Mouse (Mus musculus): ENCODE measurements around the gene Ndufb6. TPM values are rescaled to one million over a fixed set of nuclear protein-coding genes. Genes with fewer than 3 reads are reported as not detected.

Ndufb6 gene
- total RNA-seq, 1 experiment = 270 TPM

DNA sequence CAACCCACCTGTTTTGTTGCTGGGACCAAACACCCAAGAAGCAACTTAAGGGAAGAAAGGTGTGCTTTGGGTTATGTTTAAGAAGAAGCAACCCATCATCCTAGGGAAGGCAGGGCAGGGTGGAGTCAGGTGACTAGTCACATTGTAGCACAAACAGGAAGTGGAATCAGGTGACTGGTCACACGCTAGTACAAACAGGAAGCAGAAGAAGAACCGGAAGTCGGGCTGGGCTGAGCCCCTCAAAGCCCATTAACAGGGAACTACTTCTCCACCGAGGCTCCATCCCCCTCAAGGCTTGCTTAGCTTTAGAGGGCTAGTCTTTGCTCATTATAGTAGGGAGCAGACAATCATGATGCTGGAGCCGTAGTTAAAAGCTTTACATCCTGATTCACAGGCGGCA is 33.8 kb upstream of the Ndufb6 start:
- Histone ChIP-seq H3K9ac (ENCODE audit: insufficient read depth, low read depth, low read length, poor library complexity, severe bottlenecking) (no peak overlapping the region), H3K36me3 (ENCODE audit: control insufficient read depth, insufficient read depth, low read length, poor library complexity, severe bottlenecking) (no peaks in the 10 kb centered on the region), H3K4me1 (ENCODE audit: control insufficient read depth in 2 of 2, insufficient read depth in 2 of 2, low read length in 2 of 2, poor library complexity in 1 of 2) (no peaks in the 10 kb centered on the region), H3K9me3 (ENCODE audit: control insufficient read depth, insufficient read depth, low read depth, low read length) (no peaks in the 10 kb centered on the region), H3K27ac (ENCODE audit: insufficient read depth, low read depth, low read length, poor library complexity, severe bottlenecking) (no peak overlapping the region), H3K4me3 (ENCODE audit: insufficient read depth in 1 of 2, low read depth in 1 of 2, low read length in 2 of 2, poor library complexity in 1 of 2, severe bottlenecking in 1 of 2) (no peak overlapping the region)
- no peak for DNase-seq (ENCODE audit: low read depth, low spot score)
- in situ Hi-C loops (cut with MboI; ENCODE audit: low sequenced_read_pairs in 2 of 2, unreplicated experiment in 2 of 2) = no loop called here
- TF ChIP-seq ZNF384 (IDR thresholded peaks at IDR 0.05; ENCODE audit: low read depth, low read length) (no peak), CHD2 (IDR thresholded peaks at IDR 0.05; ENCODE audit: low read depth, low read length) (no peak), MAFK (IDR thresholded peaks at IDR 0.05; ENCODE audit: insufficient read depth, low read depth, low read length) (no peak), HCFC1 (IDR thresholded peaks at IDR 0.05; ENCODE audit: borderline replicate concordance, insufficient read depth, low read length) (no peak), ZC3H11A (IDR thresholded peaks at IDR 0.05; ENCODE audit: borderline replicate concordance, low read depth, low read length) (no peak)

DNA sequence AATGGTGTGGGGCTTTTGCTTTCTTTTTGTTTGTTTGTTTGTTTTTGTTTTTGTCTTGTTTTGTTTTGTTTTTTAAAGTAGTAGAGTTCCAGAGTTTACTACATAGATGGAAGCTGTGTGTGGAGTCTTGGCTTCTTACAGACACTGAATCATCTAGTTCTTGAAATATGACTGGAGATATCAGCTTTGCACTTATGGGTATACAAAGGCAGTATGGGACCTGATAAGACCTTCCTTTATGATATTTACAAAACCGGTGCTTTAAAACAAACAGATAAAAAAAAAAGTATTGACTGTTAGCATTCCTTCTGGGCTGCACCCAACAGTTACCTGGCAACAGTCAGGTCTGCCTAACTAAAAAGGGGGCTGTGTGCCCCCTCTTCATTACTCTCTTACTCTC is 33.0 kb upstream of the Ndufb6 start:
- Histone ChIP-seq H3K4me1 (ENCODE audit: control insufficient read depth in 2 of 2, insufficient read depth in 2 of 2, low read length in 2 of 2, poor library complexity in 1 of 2) (no peaks in the 10 kb centered on the region), H3K9me3 (ENCODE audit: control insufficient read depth, insufficient read depth, low read depth, low read length) (no peaks in the 10 kb centered on the region), H3K36me3 (ENCODE audit: control insufficient read depth, insufficient read depth, low read length, poor library complexity, severe bottlenecking) (no peaks in the 10 kb centered on the region), H3K27ac (ENCODE audit: insufficient read depth, low read depth, low read length, poor library complexity, severe bottlenecking) (no peak overlapping the region), H3K4me3 (ENCODE audit: insufficient read depth in 1 of 2, low read depth in 1 of 2, low read length in 2 of 2, poor library complexity in 1 of 2, severe bottlenecking in 1 of 2) (no peak overlapping the region), H3K9ac (ENCODE audit: insufficient read depth, low read depth, low read length, poor library complexity, severe bottlenecking) (no peak overlapping the region)
- TF ChIP-seq CHD2 (IDR thresholded peaks at IDR 0.05; ENCODE audit: low read depth, low read length) = no peak
- no peak for TF ChIP-seq ZC3H11A (IDR thresholded peaks at IDR 0.05; ENCODE audit: borderline replicate concordance, low read depth, low read length)
- TF ChIP-seq HCFC1 (IDR thresholded peaks at IDR 0.05; ENCODE audit: borderline replicate concordance, insufficient read depth, low read length) = no peak
- TF ChIP-seq ZNF384 (IDR thresholded peaks at IDR 0.05; ENCODE audit: low read depth, low read length) = no peak
- no peak for TF ChIP-seq MAFK (IDR thresholded peaks at IDR 0.05; ENCODE audit: insufficient read depth, low read depth, low read length)
- in situ Hi-C loops (cut with MboI; ENCODE audit: low sequenced_read_pairs in 2 of 2, unreplicated experiment in 2 of 2) = no loop called here
- no peak for DNase-seq (ENCODE audit: low read depth, low spot score)

DNA sequence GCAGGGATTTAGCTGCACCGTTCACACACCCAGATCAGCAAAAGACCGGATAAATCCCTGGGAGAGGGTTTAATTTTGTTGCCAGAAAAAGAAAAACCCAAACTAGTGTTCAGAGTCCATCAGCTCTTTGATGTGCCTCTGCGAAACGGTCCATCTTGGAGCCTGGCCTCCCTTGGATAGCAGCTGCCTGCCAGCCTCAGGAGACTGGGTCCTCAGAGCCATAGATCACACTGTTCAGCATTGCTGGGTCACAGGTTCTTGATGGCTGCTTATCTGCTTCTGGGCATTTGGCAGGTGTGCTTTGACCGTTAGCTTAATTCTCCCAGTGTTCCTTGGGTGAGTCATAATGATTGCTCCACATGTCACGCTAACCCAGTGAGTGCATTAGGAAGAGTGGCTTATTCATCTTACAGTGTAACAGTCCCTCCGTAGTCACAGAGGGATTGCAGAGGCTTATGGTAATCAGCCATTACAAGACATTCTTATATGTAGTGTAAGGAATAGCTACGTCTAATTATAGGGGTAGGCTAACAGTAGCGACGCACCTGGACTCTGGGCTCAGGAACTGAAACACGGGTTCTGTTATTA is 31.7 kb upstream of the Ndufb6 start:
- H3K9me3 ChIP-seq (ENCODE audit: control insufficient read depth, insufficient read depth, low read depth, low read length) = no peaks in the 10 kb centered on the region
- DNase-seq (ENCODE audit: low read depth, low spot score) = no peak
- H3K36me3 ChIP-seq (ENCODE audit: control insufficient read depth, insufficient read depth, low read length, poor library complexity, severe bottlenecking) = no peaks in the 10 kb centered on the region
- no peak overlapping the region for H3K9ac ChIP-seq (ENCODE audit: insufficient read depth, low read depth, low read length, poor library complexity, severe bottlenecking)
- in situ Hi-C loops (cut with MboI; ENCODE audit: low sequenced_read_pairs in 2 of 2, unreplicated experiment in 2 of 2) = no loop called here
- no peak overlapping the region for H3K27ac ChIP-seq (ENCODE audit: insufficient read depth, low read depth, low read length, poor library complexity, severe bottlenecking)
- TF ChIP-seq ZNF384 (IDR thresholded peaks at IDR 0.05; ENCODE audit: low read depth, low read length) (no peak), CHD2 (IDR thresholded peaks at IDR 0.05; ENCODE audit: low read depth, low read length) (no peak), HCFC1 (IDR thresholded peaks at IDR 0.05; ENCODE audit: borderline replicate concordance, insufficient read depth, low read length) (no peak), MAFK (IDR thresholded peaks at IDR 0.05; ENCODE audit: insufficient read depth, low read depth, low read length) (no peak), ZC3H11A (IDR thresholded peaks at IDR 0.05; ENCODE audit: borderline replicate concordance, low read depth, low read length) (no peak)
- H3K4me1 ChIP-seq (ENCODE audit: control insufficient read depth in 2 of 2, insufficient read depth in 2 of 2, low read length in 2 of 2, poor library complexity in 1 of 2) = no peaks in the 10 kb centered on the region
- H3K4me3 ChIP-seq (ENCODE audit: insufficient read depth in 1 of 2, low read depth in 1 of 2, low read length in 2 of 2, poor library complexity in 1 of 2, severe bottlenecking in 1 of 2) = no peak overlapping the region

- DNase-seq (ENCODE audit: low read depth, low spot score) = no peak
- TF ChIP-seq MAFK (IDR thresholded peaks at IDR 0.05; ENCODE audit: insufficient read depth, low read depth, low read length) (no peak), HCFC1 (IDR thresholded peaks at IDR 0.05; ENCODE audit: borderline replicate concordance, insufficient read depth, low read length) (no peak), ZC3H11A (IDR thresholded peaks at IDR 0.05; ENCODE audit: borderline replicate concordance, low read depth, low read length) (no peak), CHD2 (IDR thresholded peaks at IDR 0.05; ENCODE audit: low read depth, low read length) (no peak), ZNF384 (IDR thresholded peaks at IDR 0.05; ENCODE audit: low read depth, low read length) (no peak)
- no peaks in the 10 kb centered on the region for H3K36me3 ChIP-seq (ENCODE audit: control insufficient read depth, insufficient read depth, low read length, poor library complexity, severe bottlenecking)
- no peak overlapping the region for H3K4me3 ChIP-seq (ENCODE audit: insufficient read depth in 1 of 2, low read depth in 1 of 2, low read length in 2 of 2, poor library complexity in 1 of 2, severe bottlenecking in 1 of 2)
- no peaks in the 10 kb centered on the region for H3K9me3 ChIP-seq (ENCODE audit: control insufficient read depth, insufficient read depth, low read depth, low read length)
- in situ Hi-C loops (cut with MboI; ENCODE audit: low sequenced_read_pairs in 2 of 2, unreplicated experiment in 2 of 2) = no loop called here
- H3K27ac ChIP-seq (ENCODE audit: insufficient read depth, low read depth, low read length, poor library complexity, severe bottlenecking) = no peak overlapping the region
- H3K4me1 ChIP-seq (ENCODE audit: control insufficient read depth in 2 of 2, insufficient read depth in 2 of 2, low read length in 2 of 2, poor library complexity in 1 of 2) = no peaks in the 10 kb centered on the region
- no peak overlapping the region for H3K9ac ChIP-seq (ENCODE audit: insufficient read depth, low read depth, low read length, poor library complexity, severe bottlenecking)
These were observed 30.5 kb upstream of the Ndufb6 start for GRCm38 (mm10) chr4:40309682-40310081.

All from ES-E14 (cell line).